Mouse (Mus musculus) cortical plate, adult 2 months (tissue): ENCODE data around the gene Cavin2.

Source experiments
- CTCF ChIP-seq: fragments of 200-500 bp; IDR thresholded peaks from 2 replicates; pipeline ENCODE4 v1.5.1; 2011; ENCODE audit warnings: mild to moderate bottlenecking, control low read depth, low read length; ENCODE audit not compliant: insufficient read depth; ENCODE audit errors: extremely low read depth
- POLR2A ChIP-seq: fragments of 200-500 bp; IDR thresholded peaks from 2 replicates; pipeline ENCODE4 v1.6.1; 2011; ENCODE audit warnings: mild to moderate bottlenecking, low read length, control low read depth; ENCODE audit not compliant: insufficient read depth; ENCODE audit errors: extremely low read depth

GRCm38 (mm10) chr1:51243294-51243693 lies 45.6 kb upstream of the Cavin2 start:
- TF ChIP-seq CTCF (no peak), POLR2A (no peak)
